Mouse (Mus musculus) liver, embryonic 15.5 days (tissue): ENCODE results near the gene Rnaseh2a. TPM values are rescaled to one million over a fixed set of nuclear protein-coding genes. Genes with fewer than 3 reads are reported as not detected.
"Not testable (repeated sequence)": the region's sequence is repeated elsewhere in the genome, so short reads cannot be mapped to it uniquely, and the experiment has no call there.

ENCODE experiments used
- ATAC-seq: fragments of 200-750 bp; cut with Nextera tagmentation; 2 replicates; pipeline ENCODE4 v1.8.0; 2017; ENCODE audit warnings: moderate number of reproducible peaks, mild to moderate bottlenecking, moderate library complexity; ENCODE audit not compliant: insufficient read depth
- H3K27ac ChIP-seq: fragments of 300-500 bp; sonication (generic); replicated peaks from 2 replicates; pipeline ENCODE4 v1.5.1; 2015; ENCODE audit warnings: mild to moderate bottlenecking, inconsistent platforms
- H3K27me3 ChIP-seq: fragments of 300-500 bp; sonication (generic); 2 replicates; pipeline ENCODE4 v1.6.1; 2015; ENCODE audit warnings: mild to moderate bottlenecking, inconsistent platforms
- H3K36me3 ChIP-seq: fragments of 300-500 bp; sonication (generic); replicated peaks from 2 replicates; pipeline ENCODE4 v1.6.1; 2015; ENCODE audit warnings: moderate library complexity, mild to moderate bottlenecking, inconsistent platforms
- H3K4me1 ChIP-seq: fragments of 300-500 bp; sonication (generic); replicated peaks from 2 replicates; pipeline ENCODE4 v1.6.1; 2015; ENCODE audit warnings: inconsistent platforms
- H3K4me2 ChIP-seq: fragments of 300-500 bp; sonication (generic); 2 replicates; pipeline ENCODE4 v1.6.1; 2015; ENCODE audit warnings: moderate library complexity, mild to moderate bottlenecking, inconsistent platforms
- H3K4me3 ChIP-seq: fragments of 300-500 bp; sonication (generic); replicated peaks from 2 replicates; pipeline ENCODE4 v1.5.1; 2015; ENCODE audit warnings: mild to moderate bottlenecking, inconsistent platforms
- H3K9ac ChIP-seq: fragments of 300-500 bp; sonication (generic); 2 replicates; pipeline ENCODE4 v1.6.1; 2015; ENCODE audit warnings: moderate library complexity, mild to moderate bottlenecking, inconsistent platforms
- H3K9me3 ChIP-seq: fragments of 300-500 bp; sonication (generic); replicated peaks from 2 replicates; pipeline ENCODE4 v1.6.1; 2016; ENCODE audit warnings: inconsistent platforms
- WGBS: fragments of 180-500 bp; shearing (Covaris S2); methylation state at CpG from one replicate; pipeline ENCODE4 v1.1.7; 2015; ENCODE audit warnings: mixed read lengths; ENCODE audit not compliant: insufficient replicate concordance; 5-methylcytosine and 5-hydroxymethylcytosine counted together
- microRNA-seq: library from miRNA; unstranded; fragments of <30 nt; microRNA quantifications from one replicate; pipeline ENCODE4, GENCODE M21; 2016
- polyA plus RNA-seq: library from polyadenylated mRNA; unstranded; fragments of >200 nt; fragmentation: Nextera tagmentation; extraction: Ambion mirVana; gene quantifications from 2 replicates; pipeline ENCODE4 v1.2.1, GENCODE M21; 2015

The Rnaseh2a gene
- polyA plus RNA-seq, 1 experiment from 2014 or later = 101 TPM

DNA sequence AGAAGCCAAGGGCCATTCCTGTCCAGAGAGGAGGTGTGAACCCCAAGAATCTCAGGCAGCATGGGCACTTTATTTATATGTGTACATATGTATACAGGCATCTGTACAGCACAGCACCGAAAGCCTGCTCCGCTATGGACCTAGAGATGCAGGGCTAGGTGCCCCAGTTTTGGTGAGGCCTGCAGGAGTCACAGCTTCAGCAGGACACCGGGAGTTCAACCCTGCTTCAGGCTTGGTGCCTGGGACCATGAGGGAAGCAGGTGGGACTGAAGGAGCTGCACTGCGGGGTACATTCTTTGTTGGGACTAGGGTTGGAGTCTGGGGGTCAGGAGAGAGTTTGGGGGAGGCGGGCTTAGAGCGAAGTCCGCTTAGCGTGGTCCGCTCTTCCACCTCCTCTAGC, 57.7 kb downstream of the Rnaseh2a start:
- Histone ChIP-seq H3K27ac (no peak overlapping the region), H3K9me3 (no peaks in the 10 kb centered on the region), H3K4me1 (peaks cover 57% of the 10 kb centered on the region), H3K36me3 (peaks cover 21% of the 10 kb centered on the region), H3K4me3 (no peak overlapping the region), H3K9ac (no peak overlapping the region), H3K4me2 (peak overlapping the region; percentile 96; the same call in 1 of the 2 replicates), H3K27me3 (peaks cover 45% of the 10 kb centered on the region)
- WGBS = 88% methylated on average over 9 of the region's 9 CpGs
- no peak for ATAC-seq

DNA sequence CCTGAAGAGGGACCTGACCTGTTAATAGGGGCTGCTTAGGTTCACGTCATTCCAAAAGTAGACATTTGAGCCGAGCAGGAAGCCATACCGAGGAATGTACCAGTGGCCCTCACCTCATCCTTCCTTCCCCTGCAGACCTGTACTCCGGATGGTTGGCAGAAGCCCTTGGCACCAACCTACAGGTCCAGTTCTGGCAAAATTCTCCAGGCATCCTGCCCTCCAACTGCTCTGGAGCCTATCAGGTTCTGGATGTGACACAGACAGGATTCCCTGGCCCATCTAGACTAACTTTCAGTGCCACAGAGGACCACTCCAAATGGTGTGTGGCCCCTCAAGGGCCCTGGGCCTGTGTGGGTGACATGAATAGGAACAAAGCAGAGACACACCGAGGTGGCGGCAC, 59.0 kb downstream of the Rnaseh2a start:
- Histone ChIP-seq H3K36me3 (peaks cover 34% of the 10 kb centered on the region), H3K4me2 (peak overlapping the region; percentile 88), H3K27ac (no peak overlapping the region), H3K9ac (no peak overlapping the region), H3K4me3 (peak overlapping the region; percentile 67; the same call in 1 of the 2 replicates), H3K4me1 (peaks cover 68% of the 10 kb centered on the region), H3K27me3 (peaks cover 33% of the 10 kb centered on the region), H3K9me3 (no peaks in the 10 kb centered on the region)
- ATAC-seq = no peak
- 79% methylated on average over 6 of the region's 6 CpGs for WGBS

DNA sequence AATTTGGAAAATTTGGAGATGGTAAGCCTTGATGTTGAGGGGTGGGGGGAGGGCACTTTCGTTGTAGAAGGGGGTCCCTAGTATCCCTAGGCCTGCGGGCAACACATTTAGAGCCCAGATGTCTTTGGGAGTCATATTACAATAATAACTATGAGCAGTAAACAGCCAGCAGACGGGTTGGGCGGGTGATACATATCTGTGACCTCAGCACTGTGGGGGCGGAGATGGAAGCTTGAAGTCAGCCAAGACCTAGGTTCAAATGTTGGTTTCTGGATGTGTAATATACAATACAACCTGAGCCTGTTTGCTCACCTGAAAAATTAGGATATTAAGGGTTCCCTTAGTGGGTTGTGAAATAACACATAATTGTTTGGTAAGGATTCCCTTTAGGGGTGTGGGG, 59.6 kb downstream of the Rnaseh2a start:
- peaks cover 40% of the 10 kb centered on the region for H3K36me3 ChIP-seq
- peak overlapping the region; percentile 81 for H3K9ac ChIP-seq
- H3K9me3 ChIP-seq = no peaks in the 10 kb centered on the region
- peak overlapping the region; percentile 88 for H3K27ac ChIP-seq
- peak overlapping the region; percentile 67 for H3K4me3 ChIP-seq
- 50% methylated on average over 5 of the region's 5 CpGs for WGBS
- H3K4me1 ChIP-seq = peaks cover 74% of the 10 kb centered on the region
- peak overlapping the region; percentile 88 for H3K4me2 ChIP-seq
- H3K27me3 ChIP-seq = peaks cover 30% of the 10 kb centered on the region
- no peak for ATAC-seq

DNA sequence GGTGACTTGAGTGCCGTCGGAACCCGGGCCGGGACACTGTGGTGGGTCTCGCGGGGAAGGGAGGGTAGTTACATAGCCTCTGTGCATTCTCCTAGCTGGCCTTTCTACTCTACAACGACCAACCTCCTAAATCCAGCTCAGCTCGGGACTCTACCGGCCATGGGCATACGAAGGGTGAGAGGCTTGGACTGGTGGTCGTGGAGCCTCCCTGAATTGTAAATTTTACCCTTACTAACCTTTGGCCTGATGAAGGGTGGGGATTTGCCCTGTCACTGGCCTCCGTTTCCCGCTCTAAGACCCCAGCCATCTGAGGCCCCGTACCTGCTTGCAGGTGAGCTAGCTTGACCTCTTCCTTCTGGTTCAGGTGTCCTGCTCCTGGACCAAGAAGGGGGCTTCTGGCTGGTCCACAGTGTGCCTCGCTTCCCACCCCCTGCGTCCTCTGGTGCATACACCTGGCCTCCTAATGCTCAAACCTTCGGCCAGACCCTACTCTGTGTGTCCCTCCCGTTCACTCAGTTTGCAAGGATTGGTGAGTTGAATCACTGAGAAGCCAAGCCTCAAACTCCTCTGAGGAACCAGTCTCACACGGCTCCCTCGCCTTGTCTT, 60.3 kb downstream of the Rnaseh2a start:
- H3K4me1 ChIP-seq = peaks cover 80% of the 10 kb centered on the region
- peak overlapping the region; percentile 81 for H3K9ac ChIP-seq
- peaks cover 30% of the 10 kb centered on the region for H3K27me3 ChIP-seq
- WGBS = 48% methylated on average over 20 of the region's 20 CpGs
- H3K27ac ChIP-seq = peak overlapping the region; percentile 88
- H3K4me3 ChIP-seq = peak overlapping the region; percentile 67
- peaks cover 46% of the 10 kb centered on the region for H3K36me3 ChIP-seq
- peak overlapping the region; percentile 88 for H3K4me2 ChIP-seq
- H3K9me3 ChIP-seq = no peaks in the 10 kb centered on the region
- ATAC-seq = no peak; the same call in 1 of the 2 replicates

DNA sequence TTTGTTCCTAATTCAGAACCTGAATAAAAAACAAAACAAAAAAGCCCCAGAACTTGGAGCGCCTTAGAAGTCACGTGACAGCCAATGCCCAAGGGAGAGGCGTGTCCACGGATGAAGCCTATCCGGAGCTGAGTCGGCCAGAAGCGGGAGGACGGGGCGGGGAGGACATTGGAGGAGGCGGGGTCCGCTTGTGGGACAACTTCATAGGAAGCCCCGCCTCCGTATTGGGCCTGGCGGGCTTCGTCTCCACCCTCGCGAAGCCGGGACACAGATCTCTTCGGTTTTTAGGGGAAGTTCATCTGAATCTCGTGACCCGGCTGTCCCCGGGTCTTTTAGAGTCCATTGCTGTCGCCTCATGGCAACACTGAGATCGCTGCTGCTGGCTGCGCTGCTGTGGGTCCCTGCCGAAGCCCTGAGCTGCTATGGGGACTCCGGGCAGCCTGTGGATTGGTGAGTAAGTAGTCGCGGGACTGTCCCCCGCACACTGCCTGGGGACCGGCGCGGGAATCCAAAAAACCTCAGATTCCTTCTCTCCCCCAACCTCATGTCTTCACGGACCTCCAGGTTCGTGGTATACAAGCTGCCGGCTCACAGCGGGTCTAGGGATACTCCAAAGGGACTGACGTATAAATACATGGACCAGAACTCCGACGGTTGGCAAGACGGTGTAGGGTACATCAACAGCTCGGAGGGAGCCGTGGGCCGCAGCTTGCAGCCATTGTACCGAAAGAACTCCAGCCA, 61.0 kb downstream of the Rnaseh2a start, which contains the start of gene Dnase2a:
Dnase2a (plus strand) TSS at position 140 of the 741 bp plus-strand sequence.
- Histone ChIP-seq H3K9me3 (no peaks in the 10 kb centered on the region), H3K36me3 (peaks cover 53% of the 10 kb centered on the region), H3K4me3 (peak within 1 kb of the TSS; percentile 67), H3K27me3 (peaks cover 26% of the 10 kb centered on the region), H3K4me1 (peaks cover 80% of the 10 kb centered on the region), H3K4me2 (peak within 1 kb of the TSS; percentile 88), H3K27ac (peak within 1 kb of the TSS; percentile 88), H3K9ac (peak within 1 kb of the TSS; percentile 81)
- peak; percentile 90 for ATAC-seq
- under 1% methylated on average over 45 of the region's 45 CpGs for whole genome bisulfite sequencing

DNA sequence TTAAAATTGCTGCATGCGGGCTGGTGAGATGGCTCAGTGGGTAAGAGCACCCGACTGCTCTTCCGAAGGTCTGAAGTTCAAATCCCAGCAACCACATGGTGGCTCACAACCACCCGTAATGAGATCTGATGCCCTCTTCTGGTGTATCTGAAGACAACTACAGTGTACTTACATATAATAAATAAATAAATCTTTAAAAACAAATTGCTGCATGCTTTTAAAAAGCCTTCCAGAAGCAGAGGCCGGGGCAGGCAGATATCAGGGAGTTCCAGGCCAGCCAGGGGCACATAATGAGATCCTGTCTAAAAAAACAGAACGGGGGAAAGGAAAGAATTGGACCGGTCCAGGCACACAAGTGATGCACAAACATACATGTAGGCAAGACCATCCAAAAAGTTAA, 61.6 kb downstream of the Rnaseh2a start:
- peak; percentile 2; the same call in 1 of the 2 replicates for ATAC-seq
- Histone ChIP-seq H3K27me3 (peaks cover 22% of the 10 kb centered on the region), H3K4me1 (peaks cover 76% of the 10 kb centered on the region), H3K4me3 (peak overlapping the region; percentile 67), H3K27ac (peak overlapping the region; percentile 88), H3K9ac (0 out of 2 replicates have a peak overlapping the region, but pooled peaks have one; percentile 81), H3K4me2 (peak overlapping the region; percentile 88), H3K36me3 (peaks cover 56% of the 10 kb centered on the region)
- not testable (repeated sequence) for H3K9me3 ChIP-seq
- 11% methylated on average over 7 of the region's 7 CpGs for WGBS

DNA sequence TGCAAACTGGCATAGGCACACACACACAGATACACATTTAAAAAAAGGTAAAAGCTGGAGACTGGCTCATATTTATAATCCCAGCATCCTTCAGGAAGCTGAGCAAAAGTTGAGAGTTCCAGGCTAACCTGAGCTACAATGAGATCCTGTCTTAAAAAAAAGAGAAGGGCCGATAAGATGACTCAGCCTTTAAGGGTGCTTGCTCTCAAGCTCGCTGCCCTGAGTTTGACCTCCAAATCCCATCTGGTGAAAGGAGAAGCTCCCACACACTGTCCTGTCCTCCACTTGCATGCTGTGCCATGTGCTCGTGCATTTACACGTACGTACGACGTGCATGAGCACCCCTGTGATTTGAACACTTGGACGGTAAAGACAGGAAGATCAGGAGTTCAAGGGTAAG, 62.1 kb downstream of the Rnaseh2a start:
- Histone ChIP-seq H3K9me3 (no peaks in the 10 kb centered on the region), H3K9ac (no peak overlapping the region), H3K27me3 (peaks cover 17% of the 10 kb centered on the region), H3K36me3 (peaks cover 56% of the 10 kb centered on the region), H3K4me1 (peaks cover 72% of the 10 kb centered on the region), H3K27ac (peak overlapping the region; percentile 88), H3K4me2 (peak overlapping the region; percentile 88; the same call in 1 of the 2 replicates), H3K4me3 (no peak overlapping the region)
- ATAC-seq = no peak
- WGBS = 54% methylated on average over 8 of the region's 8 CpGs

DNA sequence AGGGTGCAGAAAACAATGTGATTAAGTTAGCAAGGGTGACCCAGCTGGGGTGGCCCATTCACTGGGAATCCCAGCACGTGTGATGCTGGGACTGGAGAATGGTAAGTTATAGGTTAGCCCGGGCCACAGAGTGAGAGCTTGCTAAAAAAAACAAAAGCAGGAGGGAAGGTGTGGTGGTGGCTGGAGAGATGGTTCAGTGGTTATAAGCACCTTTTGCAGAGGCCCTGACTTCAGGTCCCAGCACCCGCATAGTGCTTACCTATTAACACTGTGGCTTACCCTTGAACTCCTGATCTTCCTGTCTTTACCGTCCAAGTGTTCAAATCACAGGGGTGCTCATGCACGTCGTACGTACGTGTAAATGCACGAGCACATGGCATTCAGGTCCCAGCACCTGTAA, 62.5 kb downstream of the Rnaseh2a start:
- Histone ChIP-seq H3K36me3 (peaks cover 56% of the 10 kb centered on the region), H3K4me1 (peaks cover 67% of the 10 kb centered on the region), H3K27ac (peak overlapping the region; percentile 88), H3K27me3 (peaks cover 12% of the 10 kb centered on the region), H3K4me3 (no peak overlapping the region), H3K4me2 (peak overlapping the region; percentile 88; the same call in 1 of the 2 replicates), H3K9ac (no peak overlapping the region), H3K9me3 (no peaks in the 10 kb centered on the region)
- no peak for ATAC-seq
- 84% methylated on average over 9 of the region's 9 CpGs for WGBS

Small RNA genes lying within 50 kb of the gene (microRNA-seq; reads per million reads assigned to microRNA genes)
- not detected for gene Gm24197

Other genes starting within 250 kb of the Rnaseh2a start
- 8.1 and 8.7 TPM in 2 replicates for gene G430095P16Rik, start 246.8 kb downstream of the Rnaseh2a start, polyA plus RNA-seq
- 2.1 and 2.8 TPM in 2 replicates for gene Nfix, start 169.4 kb downstream of the Rnaseh2a start, polyA plus RNA-seq
- 2.9 and 3.4 TPM in 2 replicates for gene Dand5, start 146.9 kb downstream of the Rnaseh2a start, polyA plus RNA-seq
- 42.4 and 44.9 TPM in 2 replicates for gene Gadd45gip1, start 138.2 kb downstream of the Rnaseh2a start, polyA plus RNA-seq
- gene Rad23a, start 129.1 kb downstream of the Rnaseh2a start, polyA plus RNA-seq = 293 and 323 TPM in 2 replicates
- gene Calr, start 122.8 kb downstream of the Rnaseh2a start, polyA plus RNA-seq = 471 and 504 TPM in 2 replicates
- 58.8 and 61.9 TPM in 2 replicates for gene Farsa, start 112.8 kb downstream of the Rnaseh2a start, polyA plus RNA-seq
- 50.1 and 55.0 TPM in 2 replicates for gene Syce2, start 97.7 kb downstream of the Rnaseh2a start, polyA plus RNA-seq
- gene Gcdh, start 75.8 kb downstream of the Rnaseh2a start, polyA plus RNA-seq = 55.1 and 67.9 TPM in 2 replicates
- 443 and 534 TPM in 2 replicates for gene Klf1, start 67.8 kb downstream of the Rnaseh2a start, polyA plus RNA-seq
- 11.4 and 12.7 TPM in 2 replicates for gene Dnase2a, start 61.2 kb downstream of the Rnaseh2a start, polyA plus RNA-seq
- gene Mast1, start 32.4 kb downstream of the Rnaseh2a start, polyA plus RNA-seq = 0.06 and 0.23 TPM in 2 replicates
- gene Rtbdn, start 22.8 kb downstream of the Rnaseh2a start, polyA plus RNA-seq = 0.18 and 0.40 TPM in 2 replicates
- gene Gm49661, start 334 bp downstream of the Rnaseh2a start, polyA plus RNA-seq = not detected in 2 replicates
- gene Prdx2, start 180 bp downstream of the Rnaseh2a start, polyA plus RNA-seq = 1,960 and 2,082 TPM in 2 replicates
- 18.2 and 22.1 TPM in 2 replicates for gene Junb, start 9.0 kb upstream of the Rnaseh2a start, polyA plus RNA-seq
- 6.5 and 8.6 TPM in 2 replicates for gene Hook2, start 20.8 kb upstream of the Rnaseh2a start, polyA plus RNA-seq
- not detected in 2 replicates for gene Best2, start 44.8 kb upstream of the Rnaseh2a start, polyA plus RNA-seq
- gene Asna1, start 55.5 kb upstream of the Rnaseh2a start, polyA plus RNA-seq = 59.7 and 59.9 TPM in 2 replicates
- gene Trir, start 57.1 kb upstream of the Rnaseh2a start, polyA plus RNA-seq = 59.8 and 63.4 TPM in 2 replicates
- 19.3 and 20.5 TPM in 2 replicates for gene Tnpo2, start 67.1 kb upstream of the Rnaseh2a start, polyA plus RNA-seq
- gene Fbxw9, start 90.3 kb upstream of the Rnaseh2a start, polyA plus RNA-seq = 9.9 and 11.0 TPM in 2 replicates
- gene Gm5741, start 98.2 kb upstream of the Rnaseh2a start, polyA plus RNA-seq = 0.45 TPM in 1 of 2 replicates, not detected in the other
- gene Dhps, start 102.0 kb upstream of the Rnaseh2a start, polyA plus RNA-seq = 28.4 and 28.7 TPM in 2 replicates
- gene Wdr83os, start 111.0 kb upstream of the Rnaseh2a start, polyA plus RNA-seq = 55.6 and 58.5 TPM in 2 replicates
- 21.6 and 26.5 TPM in 2 replicates for gene Wdr83, start 111.5 kb upstream of the Rnaseh2a start, polyA plus RNA-seq
- 29.9 and 33.2 TPM in 2 replicates for gene Man2b1, start 113.5 kb upstream of the Rnaseh2a start, polyA plus RNA-seq
- 2.1 and 2.8 TPM in 2 replicates for gene Zfp791, start 153.3 kb upstream of the Rnaseh2a start, polyA plus RNA-seq
- gene Cks1brt, start 182.2 kb upstream of the Rnaseh2a start, polyA plus RNA-seq = not detected in 2 replicates